Mouse (Mus musculus): ENCODE results near the gene Foxe3. TPM values are rescaled to one million over a fixed set of nuclear protein-coding genes. Genes with fewer than 3 reads are reported as not detected.
A peak's percentile ranks its signal among the peaks of the same experiment; 100 is the strongest.

Gene Foxe3
- total RNA-seq, 2 experiments from 2014 or later: not detected

DNA sequence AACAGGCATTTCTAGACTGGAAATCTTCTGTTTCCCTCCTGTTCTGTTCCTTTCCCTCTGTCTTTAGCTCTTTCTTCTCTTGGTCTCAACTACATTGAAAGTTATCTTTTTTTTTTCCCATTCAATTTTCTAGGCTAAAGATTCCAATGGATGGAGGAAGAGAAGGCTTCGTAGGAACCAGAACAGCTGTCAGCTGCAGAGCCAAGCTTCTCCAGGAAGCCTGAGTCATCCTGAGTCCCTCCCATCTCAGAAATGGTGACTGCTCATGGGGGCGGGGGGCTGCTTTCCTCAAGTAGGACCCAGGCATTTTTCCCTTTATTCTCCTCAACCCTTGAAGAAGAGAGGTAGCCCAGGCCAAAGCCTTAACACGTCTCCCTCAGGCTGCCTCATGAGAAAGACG is 9.8 kb downstream of the Foxe3 start:
- no peak for DNase-seq

DNA sequence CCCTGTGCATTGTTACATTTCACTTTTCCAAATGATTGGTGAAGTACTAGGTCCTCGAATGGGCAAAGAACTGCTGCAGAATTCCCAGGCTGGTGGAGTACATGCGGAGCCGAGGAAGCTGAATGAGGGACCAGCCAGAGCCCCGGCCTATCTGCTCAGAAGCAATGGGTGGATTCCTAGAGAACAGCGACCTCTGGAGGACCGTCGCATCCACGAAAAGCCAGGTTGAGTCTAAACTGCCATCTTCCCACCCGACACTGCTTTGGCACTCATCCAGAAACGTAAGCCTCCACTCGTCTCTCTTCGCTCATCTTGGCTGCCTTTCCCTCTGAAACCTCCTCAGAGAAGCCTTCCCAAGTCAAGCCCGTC is 12.2 kb downstream of the Foxe3 start:
- DNase-seq: peak; percentile 16

DNA sequence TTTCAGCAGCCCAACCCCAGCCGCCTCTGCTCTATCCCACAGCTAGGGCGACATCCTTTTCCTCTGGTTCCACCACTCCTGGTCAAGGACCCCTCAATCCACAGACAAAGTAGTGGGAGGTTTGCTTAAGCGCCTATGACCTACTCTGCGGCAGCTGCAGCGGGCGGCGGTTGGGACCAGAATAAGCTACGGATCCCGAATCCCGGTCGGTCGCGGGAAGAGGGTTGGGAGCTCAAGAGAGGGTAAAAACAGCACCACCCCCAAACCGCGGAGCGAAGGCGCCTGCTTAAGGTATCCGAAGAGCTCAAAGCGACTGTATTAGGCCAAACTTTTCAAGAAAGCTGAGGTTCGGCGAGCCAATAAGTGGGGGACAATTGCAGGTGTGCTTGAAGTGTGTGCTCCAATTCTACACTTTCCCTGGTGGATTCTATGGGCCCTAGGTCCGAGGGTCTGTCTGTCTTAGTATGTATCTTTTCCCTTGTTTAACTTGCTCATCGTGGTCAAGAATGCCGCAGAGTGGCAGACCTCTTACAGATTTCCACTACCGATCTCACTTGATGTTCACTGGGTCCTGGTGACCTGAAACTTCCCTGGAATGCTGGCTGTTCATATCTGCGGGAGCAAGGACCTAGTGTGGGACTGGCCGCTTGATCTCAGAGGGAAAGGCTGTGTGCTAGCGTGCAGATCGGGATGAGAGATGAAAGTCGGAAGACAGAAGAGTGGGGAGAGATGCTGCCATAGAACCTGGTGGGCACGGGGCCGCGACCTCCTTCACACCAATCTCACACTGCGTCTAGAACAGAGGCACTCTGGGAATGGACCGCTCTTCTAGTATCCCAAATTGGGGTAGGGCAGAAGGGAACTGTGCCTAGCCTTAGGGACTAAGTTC is 12.9 kb downstream of the Foxe3 start:
- no peak for DNase-seq

DNA sequence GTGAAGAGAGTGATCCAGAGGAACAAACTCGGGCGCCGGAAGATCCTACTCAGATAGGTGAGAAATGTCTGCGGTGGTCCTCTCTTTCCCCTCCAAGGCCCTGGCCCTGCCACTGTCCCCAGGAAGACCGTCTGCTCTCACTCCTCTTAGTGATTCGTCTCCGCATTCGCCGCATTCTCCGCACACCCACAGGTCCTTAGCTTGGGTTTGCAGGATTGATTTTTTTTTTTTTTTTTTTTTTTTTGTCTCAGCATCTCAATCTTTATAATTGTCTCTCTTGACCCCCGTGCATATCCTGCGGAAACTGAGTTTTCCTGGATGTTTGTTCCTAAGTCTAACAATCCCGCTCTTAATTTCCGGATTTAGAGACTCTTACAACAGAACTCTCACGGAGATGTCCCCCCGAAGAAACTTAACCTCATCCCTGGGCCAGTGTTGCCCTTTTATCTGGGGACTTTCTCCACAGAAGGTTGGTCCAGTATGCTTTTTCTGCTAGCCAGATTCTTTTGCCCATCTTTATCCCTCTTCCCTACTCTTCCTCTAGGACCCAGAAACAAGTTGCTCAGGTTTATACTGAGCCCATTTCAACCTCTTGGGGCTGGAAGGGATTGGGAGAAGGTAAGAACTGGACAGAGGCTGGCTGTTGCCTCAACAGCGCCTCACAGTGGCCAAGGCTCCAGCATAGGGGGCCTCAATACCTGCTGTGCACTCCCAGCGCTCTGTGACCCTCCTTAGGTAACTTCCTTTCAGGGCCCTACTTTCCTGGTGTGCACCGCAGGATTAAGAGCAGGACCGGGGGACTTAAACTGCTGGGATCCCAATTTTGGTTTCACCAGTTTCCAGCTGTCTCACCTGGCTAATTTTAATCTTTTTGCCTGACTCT is 16.0 kb downstream of the Foxe3 start:
- no peak for DNase-seq

DNA sequence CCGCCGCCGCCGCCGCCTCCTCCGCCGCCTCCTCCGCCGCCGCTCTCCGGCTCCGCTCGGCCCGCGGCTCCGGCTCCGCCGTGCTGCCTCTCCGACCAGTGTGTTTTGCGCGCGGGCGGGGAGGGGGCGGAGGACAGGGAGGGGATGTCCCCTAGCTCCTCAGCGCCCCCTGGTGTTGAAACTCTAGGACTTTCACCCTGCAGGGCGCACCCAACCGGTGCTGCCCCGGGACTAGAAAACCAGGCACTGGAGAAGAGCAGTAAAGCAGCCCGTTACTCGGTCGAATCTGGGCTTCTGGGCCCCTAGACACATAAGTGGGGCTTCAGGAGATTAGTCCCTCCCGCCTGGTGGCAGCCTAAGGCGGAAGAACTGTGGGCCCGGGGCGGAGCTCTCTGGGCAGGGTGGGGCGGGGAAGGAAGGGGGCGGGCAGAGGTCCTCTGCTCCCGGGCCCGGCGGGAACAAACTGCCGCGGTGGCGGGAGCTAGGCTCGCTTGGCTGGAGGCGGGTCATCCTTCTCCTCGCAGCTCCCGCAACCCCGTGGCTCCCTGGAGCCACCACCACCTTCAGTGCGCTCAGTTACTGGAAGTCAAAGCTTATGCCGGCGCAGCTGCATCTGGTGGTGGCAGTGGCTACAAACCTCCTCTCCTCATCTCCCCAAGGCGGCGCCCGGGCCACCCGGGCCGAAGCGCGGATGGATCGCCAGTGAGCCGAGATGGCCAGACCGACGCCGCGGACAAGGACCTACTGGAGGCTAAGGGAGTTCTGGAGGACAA is 16.8 kb downstream of the Foxe3 start, which contains the start of gene Foxd2:
Gene Foxd2 (minus strand): TSS at position 45 of the 773 bp plus-strand sequence.
- DNase-seq: peak; percentile 86

DNA sequence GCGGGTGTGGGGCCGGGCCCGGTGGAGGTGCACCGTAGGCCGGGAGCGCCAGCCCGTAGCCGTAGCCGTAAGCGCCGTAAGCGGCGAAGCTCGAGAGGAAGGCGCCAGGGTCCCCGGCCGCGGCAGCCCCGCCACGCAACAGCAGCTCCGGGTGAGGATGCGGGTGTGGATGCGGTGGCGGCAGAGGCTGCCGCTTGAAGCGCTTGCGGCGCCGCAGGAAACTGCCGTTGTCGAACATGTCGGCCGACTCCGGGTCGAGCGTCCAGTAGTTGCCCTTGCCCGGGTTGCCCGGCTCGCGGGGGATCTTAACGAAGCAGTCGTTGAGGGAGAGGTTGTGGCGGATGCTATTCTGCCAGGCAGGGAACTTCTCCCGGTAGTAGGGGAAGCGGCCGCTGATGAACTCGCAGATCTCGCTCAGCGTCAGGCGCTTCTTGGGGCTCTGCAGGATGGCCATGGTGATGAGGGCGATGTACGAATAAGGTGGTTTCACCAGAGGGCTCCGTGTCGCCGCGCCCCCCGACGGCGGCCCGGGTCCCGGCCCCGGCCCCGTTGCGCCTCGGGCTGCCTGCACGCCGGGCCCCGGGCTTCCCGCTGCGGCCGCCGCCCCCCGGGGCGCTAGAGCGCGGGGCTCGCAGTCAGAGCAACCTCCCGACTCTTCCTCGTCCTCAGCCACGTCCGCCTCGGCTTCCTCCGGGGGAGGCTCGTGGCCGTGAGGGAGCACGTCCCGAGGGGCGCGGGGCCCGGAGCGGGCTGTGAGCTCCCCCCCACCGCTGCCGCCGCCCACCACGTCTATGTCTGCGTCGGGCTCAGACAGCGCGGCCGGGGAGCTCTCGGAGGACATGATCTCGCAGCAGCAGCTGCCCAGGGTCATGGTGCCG is 17.6 kb downstream of the Foxe3 start:
- peak; percentile 32 for DNase-seq

DNA sequence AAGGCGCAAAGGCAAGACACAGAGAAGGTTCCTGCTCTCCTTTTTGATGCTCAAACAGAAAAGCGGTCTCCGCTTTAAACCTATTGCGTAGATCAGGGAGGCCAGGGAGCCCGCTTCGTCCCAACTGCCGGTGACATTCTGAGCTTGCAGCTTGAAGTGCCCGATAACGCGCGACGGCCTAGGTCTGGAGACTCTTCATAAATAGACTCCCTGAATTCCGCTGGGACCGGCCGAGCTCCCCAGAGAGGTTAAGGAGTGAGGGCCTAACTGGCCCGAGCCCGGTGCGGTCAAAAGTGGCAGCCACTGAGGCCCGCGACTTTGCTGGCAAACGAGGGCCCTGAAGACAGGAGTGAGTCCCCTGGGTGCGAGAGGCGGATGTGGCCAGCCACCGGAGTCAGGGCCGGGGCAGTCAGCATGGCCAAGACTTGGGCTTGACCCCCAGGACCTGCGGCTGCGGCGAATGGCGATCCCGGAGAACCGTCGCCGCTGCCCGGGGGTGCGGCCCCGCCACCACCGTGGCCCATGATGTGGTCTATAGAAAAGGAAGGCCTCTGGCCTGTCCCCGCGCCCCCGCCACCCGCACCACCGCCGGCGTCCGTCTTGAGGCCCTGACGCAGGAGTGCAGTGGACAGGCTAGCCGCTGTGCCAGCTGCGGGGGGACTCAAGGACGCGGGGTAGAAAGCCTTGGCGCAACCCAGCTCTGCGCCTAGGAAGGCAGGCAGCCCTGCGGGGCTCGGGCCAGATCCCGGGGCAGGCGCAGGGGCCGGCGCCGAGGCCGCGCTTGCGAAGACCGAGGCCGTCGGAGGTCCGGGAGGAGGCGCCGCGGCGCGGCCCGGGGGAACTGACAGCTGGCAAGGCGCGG is 18.5 kb downstream of the Foxe3 start:
- DNase-seq: peak; percentile 10

DNA sequence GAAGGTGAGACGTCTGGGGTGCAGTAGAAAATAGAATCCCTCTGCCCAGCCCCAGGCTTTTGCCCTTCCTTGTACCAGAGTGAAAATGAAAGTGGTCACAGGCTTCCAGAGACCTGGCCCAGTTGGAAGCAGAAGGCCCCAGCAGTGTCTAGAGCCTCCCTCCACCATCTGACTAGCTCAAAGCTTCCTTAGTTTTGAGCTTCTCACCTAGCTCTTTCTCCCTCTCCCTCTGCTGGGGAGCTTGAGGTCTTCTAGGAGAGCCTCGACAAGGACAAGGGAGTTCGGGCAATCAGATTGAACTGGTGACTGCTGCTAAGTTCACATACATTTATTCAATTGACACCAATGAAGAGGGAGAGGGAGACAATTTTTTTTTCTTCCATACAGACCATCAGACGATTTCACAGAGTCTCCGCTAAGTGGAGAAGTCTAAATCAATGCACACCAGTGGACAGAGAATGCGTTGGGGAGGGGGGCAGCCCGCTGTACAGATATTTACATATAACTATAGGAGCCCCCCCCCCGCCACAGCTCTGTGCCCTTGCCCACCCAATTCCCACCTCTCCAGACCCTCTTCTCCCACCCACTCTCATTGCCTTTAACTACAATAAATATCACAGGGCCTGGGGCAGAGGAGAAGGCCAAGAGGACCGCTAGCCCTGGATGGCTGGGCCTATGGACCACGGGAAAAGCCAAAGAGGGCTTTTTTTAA is 19.7 kb downstream of the Foxe3 start:
- no peak for DNase-seq

DNA sequence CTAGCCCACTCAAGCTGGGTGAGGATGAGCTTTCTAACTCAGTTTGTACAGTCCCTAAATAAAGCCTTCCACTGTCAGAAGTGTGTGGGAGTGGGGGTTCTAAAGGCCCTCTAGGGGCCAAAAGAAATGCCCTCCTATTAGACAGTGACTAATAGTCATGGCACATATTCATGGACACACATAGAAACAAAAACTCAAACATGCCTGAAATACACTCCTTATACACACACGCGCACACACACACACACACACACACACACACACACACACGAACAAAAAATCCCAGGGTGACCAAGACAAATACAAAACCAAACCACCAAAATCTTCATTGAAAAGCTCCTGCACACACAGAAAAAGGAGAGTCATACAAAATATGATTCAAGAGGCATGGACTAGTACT is 20.3 kb downstream of the Foxe3 start:
- DNase-seq: no peak

DNA sequence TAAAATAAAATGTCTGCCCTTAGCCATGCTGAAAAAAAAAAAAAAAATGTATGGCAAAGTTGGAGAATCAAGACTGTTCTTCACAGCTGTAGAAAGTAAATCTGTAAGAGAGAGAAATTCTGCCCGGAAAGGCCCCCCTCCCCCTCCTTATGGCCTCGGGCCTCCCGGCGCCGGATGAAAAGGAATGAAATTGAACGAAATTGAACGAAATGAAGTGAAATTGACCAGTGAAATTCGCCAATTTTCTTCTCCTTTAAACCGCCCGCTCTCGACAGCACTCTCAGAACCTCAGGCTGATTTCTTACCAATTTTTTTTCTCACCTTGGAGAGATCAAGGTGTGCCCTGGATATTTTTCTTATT is 22.4 kb downstream of the Foxe3 start:
- no peak for DNase-seq

DNA sequence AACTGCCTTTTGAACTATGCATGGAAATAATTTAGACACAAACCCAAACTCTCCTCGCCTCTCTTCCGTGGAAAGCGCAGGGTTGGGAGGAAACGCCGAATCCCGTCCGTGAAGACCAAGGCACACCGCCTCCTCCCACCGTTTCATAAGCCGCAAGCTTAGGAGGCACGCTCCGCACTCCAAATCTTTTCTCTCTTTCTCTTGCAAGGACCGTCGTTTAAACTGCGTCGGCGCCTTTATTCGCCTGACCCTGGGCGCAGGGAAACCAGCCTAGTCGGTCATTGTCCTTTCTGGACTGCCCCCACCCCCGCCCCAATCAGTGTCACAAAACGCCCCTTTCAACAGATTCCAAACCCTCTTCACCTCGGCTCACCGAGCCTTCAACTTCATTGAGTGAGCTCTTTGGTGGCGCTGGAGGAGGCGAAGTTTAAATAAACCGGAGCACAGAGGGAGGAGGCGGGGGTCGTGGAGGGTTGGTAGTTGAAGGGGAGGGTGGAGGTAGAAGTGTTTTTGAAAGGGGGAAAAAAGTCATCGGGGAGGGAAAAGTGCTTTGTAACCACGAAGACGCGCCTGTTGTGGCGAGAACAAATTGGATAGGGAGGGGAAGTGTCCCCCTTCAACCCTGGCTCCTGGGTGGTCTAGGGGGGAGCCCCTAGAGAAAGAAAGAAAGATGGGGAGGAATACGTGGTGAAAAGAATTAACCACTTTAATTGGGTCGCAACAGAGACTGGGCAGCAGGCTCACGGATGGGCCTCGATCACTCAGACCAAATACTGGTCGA is 23.0 kb downstream of the Foxe3 start:
- DNase-seq: no peak

DNA sequence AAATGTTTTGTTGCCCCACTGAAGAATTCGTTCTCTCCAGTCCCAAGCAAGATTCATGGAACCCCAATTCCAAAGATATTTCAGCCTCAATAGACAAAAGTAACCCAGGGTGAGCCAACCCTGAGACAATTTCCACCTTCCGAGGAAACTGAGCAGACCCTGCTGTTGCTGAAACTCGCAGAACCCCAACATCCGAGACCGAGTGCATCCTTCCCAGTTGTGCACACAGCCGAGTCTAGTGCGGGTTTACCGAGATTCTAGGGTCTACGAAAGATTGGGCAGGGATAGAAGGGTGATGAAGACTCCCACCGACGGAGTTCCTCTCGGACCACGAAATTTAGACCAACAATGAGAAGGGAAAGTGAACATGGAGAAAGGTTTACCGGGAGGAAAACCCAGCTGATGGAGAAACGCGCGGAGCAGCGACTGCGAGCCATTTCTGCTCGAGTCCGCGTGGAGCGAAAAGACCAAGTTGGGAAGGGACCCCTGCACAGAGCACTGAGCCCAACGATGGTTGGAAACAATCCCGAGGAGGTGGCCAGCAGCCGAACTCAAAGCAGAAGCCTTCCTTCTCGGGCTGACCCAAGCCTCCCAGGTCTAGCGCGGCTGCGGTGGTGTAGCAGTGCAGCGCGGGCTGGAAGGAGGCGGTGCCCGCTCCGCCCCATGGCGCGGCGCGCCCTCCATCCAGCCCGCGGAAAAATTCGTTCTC is 24.0 kb downstream of the Foxe3 start:
- no peak for DNase-seq

DNA sequence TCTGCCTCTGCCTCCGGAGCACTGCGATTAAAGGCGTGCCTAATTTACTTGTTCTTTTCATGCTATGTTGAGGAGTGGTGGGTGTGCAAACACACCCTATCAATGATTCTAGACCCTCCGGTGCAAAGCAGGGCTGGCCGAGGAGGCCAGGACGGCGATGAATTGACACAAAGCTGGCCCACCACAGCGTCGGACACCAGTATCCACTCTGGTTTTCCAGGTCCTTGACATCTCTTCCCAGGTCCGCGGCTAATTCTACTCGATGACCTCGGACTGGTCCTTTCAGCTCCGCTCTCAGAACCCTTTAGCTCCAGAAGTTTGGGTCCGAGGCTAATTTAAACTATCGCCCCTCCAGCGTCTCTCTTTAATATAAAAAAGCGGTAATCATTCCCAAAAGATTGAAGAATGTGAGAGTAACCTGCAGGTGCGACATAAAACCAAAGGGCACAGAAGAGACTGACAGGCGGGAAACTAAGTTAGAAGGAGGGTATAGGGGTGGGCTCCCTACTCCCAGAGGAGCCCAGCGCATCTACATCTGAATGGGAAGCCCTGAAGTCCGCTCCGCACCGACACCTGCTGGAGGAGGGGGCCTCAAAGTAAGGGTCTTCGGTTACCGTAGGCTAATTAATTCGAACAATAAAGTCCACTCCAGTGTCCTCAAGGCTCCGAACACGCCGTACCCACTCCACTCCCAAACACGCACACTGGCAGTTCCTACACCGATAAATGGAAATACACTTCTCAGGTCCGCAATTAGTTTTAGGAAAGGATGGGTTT is 24.8 kb downstream of the Foxe3 start:
- DNase-seq: no peak

DNA sequence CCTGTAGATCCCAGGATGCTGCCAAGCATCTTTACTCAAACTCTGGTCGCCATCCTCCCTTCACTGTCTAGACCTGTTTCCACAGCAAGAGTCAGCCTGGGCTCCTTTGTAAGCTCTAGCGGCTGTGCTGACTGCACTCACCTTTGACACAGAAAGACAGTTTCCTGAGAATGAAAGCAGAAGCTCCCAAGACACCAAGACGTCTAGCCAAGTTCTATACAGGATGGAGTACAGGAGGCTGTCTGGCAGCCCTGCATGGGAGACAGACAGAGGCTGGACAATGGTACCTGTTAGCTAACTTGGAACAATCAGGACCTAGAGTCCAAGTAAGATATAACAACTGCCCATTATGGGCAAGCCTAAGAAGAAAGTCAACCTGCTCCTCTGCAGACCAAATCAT is 25.9 kb downstream of the Foxe3 start:
- DNase-seq: no peak

DNA sequence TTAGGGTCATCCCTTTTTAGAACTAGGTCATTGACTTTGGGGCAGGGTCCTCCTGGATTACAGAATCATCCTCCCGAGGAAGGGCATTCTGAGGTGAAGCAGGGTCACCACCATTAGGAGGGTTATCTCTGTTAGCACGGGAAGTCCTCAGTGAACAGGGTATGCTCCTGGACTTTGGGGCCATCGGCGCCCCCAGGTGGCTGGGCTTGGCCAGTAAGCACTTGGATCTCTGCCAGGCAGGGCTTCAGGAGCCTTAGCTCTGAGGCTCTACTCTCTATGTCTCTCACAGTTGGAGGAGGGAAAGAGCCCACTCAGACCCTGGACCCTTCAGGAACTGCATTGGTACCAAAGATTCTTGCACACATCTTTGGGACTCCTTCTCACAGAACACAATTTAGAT is 28.0 kb downstream of the Foxe3 start:
- no peak for DNase-seq

DNA sequence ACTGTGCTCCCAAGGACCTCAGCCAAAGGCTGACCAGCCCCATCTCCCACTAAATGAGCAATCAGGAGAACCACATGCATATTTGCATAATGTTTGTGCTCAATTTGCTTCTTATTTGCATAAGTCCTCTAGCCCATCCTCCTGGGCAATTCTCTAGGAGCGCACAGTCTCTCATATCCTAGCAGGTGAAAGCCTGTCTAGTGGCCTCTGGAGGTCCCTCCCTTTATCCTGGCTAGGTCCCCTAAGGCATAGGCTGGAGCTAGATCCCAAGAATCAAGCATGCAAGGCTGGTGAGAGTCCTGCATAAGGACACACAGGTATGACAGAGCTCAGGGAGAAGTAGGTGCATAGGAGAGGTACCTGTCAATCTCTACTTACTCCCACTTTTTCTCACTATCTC is 43.6 kb downstream of the Foxe3 start:
- no peak for DNase-seq

DNA sequence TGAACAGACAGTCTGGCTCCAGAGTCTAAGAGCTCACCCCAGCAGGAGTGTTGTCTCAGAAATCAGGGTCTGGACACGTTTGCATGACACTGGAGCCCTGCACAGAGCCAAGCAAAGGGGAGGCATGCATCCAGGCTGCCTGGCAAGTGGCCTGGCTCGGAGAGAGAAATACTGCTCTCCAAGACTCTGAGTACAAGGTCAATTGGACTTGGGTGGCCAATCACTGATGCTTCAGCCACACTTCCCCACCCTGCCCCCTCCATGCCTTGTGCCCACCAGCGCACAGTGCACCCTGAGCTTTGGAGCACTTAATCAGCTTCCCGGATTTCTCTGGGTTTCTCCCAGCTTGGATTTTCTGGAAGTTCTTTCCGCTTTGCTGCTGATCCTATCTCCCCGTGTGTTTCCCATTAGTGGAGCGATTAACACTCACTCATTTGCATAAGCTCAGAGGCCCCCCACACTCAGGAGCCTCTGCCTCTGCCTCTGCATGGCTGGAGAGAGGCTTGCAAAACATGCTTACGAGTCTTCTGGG is 49.3 kb downstream of the Foxe3 start:
- DNase-seq: no peak

Data from gastrocnemius, postnatal 25 days (tissue).